Mouse (Mus musculus) cerebellum, postnatal 14 days (tissue): Measurements from ENCODE around the gene Gm28051.

Experiments
- DNase-seq, 2 experiments: peaks; one replicate each; pipeline ENCODE4 v3.0.0; 2021; ENCODE audit warnings: mixed read lengths in 2 of 2

Gm28051 gene

GRCm38 (mm10) chr12:102742056-102742455 is 15.5 kb downstream of the Gm28051 start:
- no peak for DNase-seq

GRCm38 (mm10) chr12:102740285-102740684 is 17.3 kb downstream of the Gm28051 start:
- no peak for DNase-seq

- no peak for DNase-seq
Measured at GRCm38 (mm10) chr12:102739096-102739495, 18.5 kb downstream of the Gm28051 start.

- peak in 1 of 2 experiments; percentile 59 for DNase-seq
Measured at GRCm38 (mm10) chr12:102733381-102733780, 24.2 kb downstream of the Gm28051 start.

- no peak for DNase-seq
Measured at GRCm38 (mm10) chr12:102730798-102731619, 26.6 kb downstream of the Gm28051 start.

- DNase-seq = peak; percentile 91 to 95
Measured at GRCm38 (mm10) chr12:102729855-102730797, 27.4 kb downstream of the Gm28051 start.

- DNase-seq = no peak
Measured at GRCm38 (mm10) chr12:102725761-102726175, 31.8 kb downstream of the Gm28051 start.

- no peak for DNase-seq
Measured at GRCm38 (mm10) chr12:102725146-102725545, 32.4 kb downstream of the Gm28051 start.

GRCm38 (mm10) chr12:102723861-102724260 is 33.7 kb downstream of the Gm28051 start:
- no peak for DNase-seq

- DNase-seq = no peak
Measured at GRCm38 (mm10) chr12:102722966-102723365, 34.6 kb downstream of the Gm28051 start.

- DNase-seq = no peak
Measured at GRCm38 (mm10) chr12:102722451-102722850, 35.1 kb downstream of the Gm28051 start.

GRCm38 (mm10) chr12:102719552-102720315 is 37.8 kb downstream of the Gm28051 start:
- peak; percentile 78 to 79 for DNase-seq

- DNase-seq = peak in 1 of 2 experiments; percentile 0
Measured at GRCm38 (mm10) chr12:102714654-102715395, 42.7 kb downstream of the Gm28051 start.

- peak in 1 of 2 experiments; percentile 0 for DNase-seq
Measured at GRCm38 (mm10) chr12:102714116-102714515, 43.4 kb downstream of the Gm28051 start.

GRCm38 (mm10) chr12:102713153-102713865 is 44.3 kb downstream of the Gm28051 start:
- peak in 1 of 2 experiments; percentile 1 for DNase-seq

GRCm38 (mm10) chr12:102710851-102711375 is 46.7 kb downstream of the Gm28051 start:
- peak; percentile 70 to 83 for DNase-seq

- DNase-seq = peak in 1 of 2 experiments; percentile 14
Measured at GRCm38 (mm10) chr12:102709896-102710295, 47.7 kb downstream of the Gm28051 start.

GRCm38 (mm10) chr12:102708220-102708619 is 49.3 kb downstream of the Gm28051 start:
- peak in 1 of 2 experiments; percentile 14 for DNase-seq

GRCm38 (mm10) chr12:102706833-102707463 is 50.6 kb downstream of the Gm28051 start:
- peak in 1 of 2 experiments; percentile 2 for DNase-seq
